Mouse (Mus musculus) spleen, adult 2 months (tissue): ENCODE measurements around the gene H2-Q10. TPM values are rescaled to one million over a fixed set of nuclear protein-coding genes. Genes with fewer than 3 reads are reported as not detected.
"Not testable (repeated sequence)": the region's sequence is repeated elsewhere in the genome, so short reads cannot be mapped to it uniquely, and the experiment has no call there.

Experiments
- DNase-seq, 2 experiments: peaks; one replicate each; pipeline versions ENCODE4 v3.0.0 to v3.0.0-alpha.2; 2012 to 2021; ENCODE audit warnings: low spot score in 2 of 2, low read depth in 1 of 2
- H3K27ac ChIP-seq: fragments of 200-500 bp; 2 replicates; pipeline ENCODE4 v1.5.1; 2012; ENCODE audit warnings: low read length, inconsistent platforms; ENCODE audit not compliant: insufficient read depth
- H3K27me3 ChIP-seq: fragments of 200-500 bp; 2 replicates; pipeline ENCODE4 v1.6.1; 2012; ENCODE audit warnings: mild to moderate bottlenecking, moderate library complexity, low read length, inconsistent platforms; ENCODE audit not compliant: control insufficient read depth, insufficient read depth
- H3K36me3 ChIP-seq: fragments of 200-500 bp; 2 replicates; pipeline ENCODE4 v1.6.1; 2012; ENCODE audit warnings: mild to moderate bottlenecking, low read length, inconsistent platforms; ENCODE audit not compliant: control insufficient read depth, insufficient read depth
- H3K4me1 ChIP-seq: fragments of 200-500 bp; 2 replicates; pipeline ENCODE4 v1.6.1; 2011; ENCODE audit warnings: inconsistent platforms; ENCODE audit not compliant: control insufficient read depth, insufficient read depth, insufficient read length
- H3K4me3 ChIP-seq: fragments of 200-500 bp; 2 replicates; pipeline ENCODE4 v1.5.1; 2011; ENCODE audit warnings: mild to moderate bottlenecking, inconsistent platforms; ENCODE audit not compliant: insufficient read depth, insufficient read length; ENCODE audit errors: extremely low read depth
- CTCF ChIP-seq: fragments of 200-500 bp; IDR thresholded peaks from 2 replicates; pipeline ENCODE4 v1.5.1; 2011; ENCODE audit warnings: mild to moderate bottlenecking, inconsistent platforms; ENCODE audit not compliant: insufficient read depth, insufficient read length, insufficient replicate concordance; ENCODE audit errors: extremely low read depth
- WGBS: fragments of 180-500 bp; shearing (Covaris S2); methylation state at CpG from one replicate; pipeline ENCODE4 v1.1.7; 2018; 5-methylcytosine and 5-hydroxymethylcytosine counted together
- polyA plus RNA-seq: library from polyadenylated mRNA; depleted of rRNA; stranded (reverse); fragments of >200 nt; gene quantifications from 2 replicates; pipeline ENCODE4 v1.2.3, GENCODE M21; 2012

The H2-Q10 gene
- polyA plus RNA-seq, 1 experiment: 7.7 TPM

GRCm38 (mm10) chr17:35439295-35439747 is 30.6 kb upstream of the H2-Q10 start:
- not testable (repeated sequence) for H3K27me3 ChIP-seq, H3K36me3 ChIP-seq, H3K4me1 ChIP-seq
- peak in 1 of 2 experiments; percentile 34 for DNase-seq
- H3K4me3 ChIP-seq: peak overlapping the region; percentile 76
- peak overlapping the region; percentile 41 for H3K27ac ChIP-seq
- WGBS: 4% methylated on average over 41 of the region's 48 CpGs

GRCm38 (mm10) chr17:35439925-35440645 is 29.8 kb upstream of the H2-Q10 start:
- DNase-seq: peak in 1 of 2 experiments; percentile 10
- not testable (repeated sequence) for H3K27me3 ChIP-seq, H3K4me1 ChIP-seq, H3K27ac ChIP-seq, H3K36me3 ChIP-seq
- 64% methylated on average over 27 of the region's 27 CpGs for WGBS
- peak overlapping the region; percentile 76 for H3K4me3 ChIP-seq

- WGBS: 95% methylated on average over 2 of the region's 2 CpGs
- H3K4me1 ChIP-seq, DNase-seq, H3K27ac ChIP-seq, H3K27me3 ChIP-seq, H3K4me3 ChIP-seq, H3K36me3 ChIP-seq: not testable (repeated sequence)
These were observed 27.5 kb upstream of the H2-Q10 start for GRCm38 (mm10) chr17:35442376-35442775.

DNA sequence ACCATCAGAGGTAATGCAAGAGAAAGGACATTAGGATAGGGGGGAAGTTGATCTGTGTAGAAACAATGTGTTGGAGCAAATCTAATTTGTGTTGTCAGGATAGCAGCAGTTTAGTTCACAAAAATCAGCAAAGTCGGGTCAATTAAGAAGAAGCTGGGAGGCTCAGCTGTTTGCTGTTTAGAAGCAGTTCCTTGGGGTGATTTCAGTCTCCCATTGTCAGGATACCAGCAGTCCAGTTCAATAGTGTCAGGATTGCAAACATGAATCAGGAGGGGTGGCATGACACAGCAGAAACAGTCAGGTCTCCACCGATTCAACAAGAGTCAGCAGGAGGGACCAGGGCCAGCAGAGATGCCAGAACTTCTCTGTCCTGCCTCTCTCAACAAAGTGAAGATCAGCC is 25.4 kb upstream of the H2-Q10 start:
- H3K27me3 ChIP-seq, H3K27ac ChIP-seq, H3K4me3 ChIP-seq, DNase-seq, H3K36me3 ChIP-seq, H3K4me1 ChIP-seq: not testable (repeated sequence)
- WGBS: 79% methylated on average over 2 of the region's 2 CpGs

DNA sequence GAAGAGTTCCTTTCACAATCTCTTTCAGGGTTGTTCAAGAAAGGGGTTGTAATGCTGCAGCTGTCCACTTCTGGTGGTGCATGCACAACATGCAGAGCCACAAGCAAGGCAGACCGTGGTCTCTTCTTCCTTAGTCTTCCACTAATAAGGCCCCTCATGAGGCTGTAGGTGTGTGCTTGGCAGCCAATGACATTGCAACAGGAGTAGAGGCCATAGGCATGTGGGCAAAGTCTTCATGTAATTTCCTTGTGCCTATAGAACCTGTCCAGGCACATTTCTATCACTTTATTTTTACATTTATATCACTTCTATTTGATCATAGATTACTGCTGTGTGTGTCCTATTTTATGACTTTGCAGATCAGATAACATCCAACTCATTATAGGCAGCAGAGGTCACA is 11.6 kb upstream of the H2-Q10 start:
- H3K27me3 ChIP-seq, DNase-seq, H3K27ac ChIP-seq, H3K4me1 ChIP-seq, H3K4me3 ChIP-seq, H3K36me3 ChIP-seq: not testable (repeated sequence)
- no CpG with 5 or more reads among the region's 1 CpGs for WGBS

GRCm38 (mm10) chr17:35460513-35461341 is 9.2 kb upstream of the H2-Q10 start:
- H3K27me3 ChIP-seq, H3K4me1 ChIP-seq, H3K27ac ChIP-seq, DNase-seq, H3K4me3 ChIP-seq, H3K36me3 ChIP-seq: not testable (repeated sequence)
- WGBS: 3% methylated on average over 3 of the region's 9 CpGs

DNA sequence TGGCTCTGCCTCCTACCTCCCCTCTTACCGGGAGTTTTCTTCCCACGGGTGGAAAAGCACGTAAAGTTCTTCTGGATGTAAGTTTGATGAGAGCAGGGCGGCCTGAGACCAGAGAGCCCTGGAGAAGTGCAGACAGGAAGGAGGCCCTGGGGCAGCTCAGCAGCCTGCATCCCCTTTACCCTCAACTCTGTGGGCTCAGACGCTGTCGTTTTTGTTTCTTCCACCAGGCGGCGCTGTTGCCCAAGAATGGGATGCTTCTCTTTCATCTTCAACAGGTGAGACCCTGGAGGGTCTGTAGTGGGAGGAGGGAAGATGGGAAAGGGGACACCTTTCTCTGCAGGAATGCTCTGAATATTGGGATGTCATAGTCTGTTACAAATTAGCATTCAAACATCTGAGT is 4.2 kb upstream of the H2-Q10 start:
- DNase-seq: peak in 1 of 2 experiments; percentile 25
- TF ChIP-seq CTCF: peak; percentile 56; the same call in 1 of the 2 replicates
- not testable (repeated sequence) for H3K4me3 ChIP-seq, H3K36me3 ChIP-seq, H3K4me1 ChIP-seq, H3K27ac ChIP-seq
- peaks cover 11% of the 10 kb centered on the region for H3K27me3 ChIP-seq
- whole genome bisulfite sequencing: 6% methylated on average over 8 of the region's 8 CpGs

- DNase-seq, H3K27ac ChIP-seq, H3K36me3 ChIP-seq, H3K4me1 ChIP-seq, H3K4me3 ChIP-seq: not testable (repeated sequence)
- WGBS: 39% methylated on average over 3 of the region's 3 CpGs
- peaks cover 13% of the 10 kb centered on the region for H3K27me3 ChIP-seq
These were observed 953 bp upstream of the H2-Q10 start for GRCm38 (mm10) chr17:35468936-35469335.
